Mouse (Mus musculus) cortical plate, adult 2 months (tissue): ENCODE results near the gene Chst15.

ENCODE experiments used
- CTCF ChIP-seq: fragments of 200-500 bp; IDR thresholded peaks from 2 replicates; pipeline ENCODE4 v1.5.1; 2011; ENCODE audit warnings: mild to moderate bottlenecking, control low read depth, low read length; ENCODE audit not compliant: insufficient read depth; ENCODE audit errors: extremely low read depth
- POLR2A ChIP-seq: fragments of 200-500 bp; IDR thresholded peaks from 2 replicates; pipeline ENCODE4 v1.6.1; 2011; ENCODE audit warnings: mild to moderate bottlenecking, low read length, control low read depth; ENCODE audit not compliant: insufficient read depth; ENCODE audit errors: extremely low read depth

GRCm38 (mm10) chr7:132365111-132365510 lies 48.1 kb upstream of the Chst15 start:
- TF ChIP-seq CTCF (no peak), POLR2A (no peak)
